Mouse (Mus musculus): ENCODE measurements around the gene Sel1l.

Gene Sel1l

DNA sequence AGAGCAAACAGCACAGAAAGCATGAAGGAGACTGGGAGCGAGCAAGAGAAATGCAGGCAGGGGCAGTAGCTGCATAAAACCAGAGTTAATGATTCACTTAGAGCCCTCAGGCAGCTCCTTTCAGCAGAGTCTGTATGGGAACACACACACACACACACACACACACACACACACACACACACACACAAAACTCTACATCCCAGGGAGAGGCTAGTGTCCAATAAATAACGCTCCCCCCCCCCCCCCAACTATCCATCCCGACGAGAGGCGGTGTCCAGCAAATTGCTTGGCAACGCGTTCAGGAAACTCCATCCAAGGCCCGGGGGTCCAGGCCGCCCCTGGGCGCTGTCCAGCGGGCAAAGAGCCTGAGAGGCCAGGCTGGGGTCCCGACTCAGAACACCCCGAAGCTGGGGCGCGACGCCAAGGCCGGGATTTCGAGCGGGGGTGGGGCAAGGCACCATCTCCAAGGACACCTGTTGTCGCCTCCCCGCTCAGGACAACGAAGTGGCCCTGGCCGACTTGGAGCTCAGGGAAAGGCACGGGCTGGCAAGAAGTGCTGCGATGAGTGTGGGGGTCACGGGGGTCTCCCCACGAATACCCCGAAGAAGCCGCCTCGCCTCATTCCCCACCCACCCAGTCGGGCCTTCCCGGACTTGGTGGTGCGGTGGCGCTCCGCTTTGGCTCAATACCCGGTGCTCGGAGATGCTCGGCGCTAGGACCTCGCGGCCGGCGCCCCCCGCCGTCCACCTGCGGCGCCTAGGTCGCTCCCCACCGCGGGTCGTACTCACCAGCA lies 70.5 kb downstream of the Sel1l start:
- peak; percentile 39 to 44 for DNase-seq (ENCODE audit: low spot score in 2 of 2)

DNA sequence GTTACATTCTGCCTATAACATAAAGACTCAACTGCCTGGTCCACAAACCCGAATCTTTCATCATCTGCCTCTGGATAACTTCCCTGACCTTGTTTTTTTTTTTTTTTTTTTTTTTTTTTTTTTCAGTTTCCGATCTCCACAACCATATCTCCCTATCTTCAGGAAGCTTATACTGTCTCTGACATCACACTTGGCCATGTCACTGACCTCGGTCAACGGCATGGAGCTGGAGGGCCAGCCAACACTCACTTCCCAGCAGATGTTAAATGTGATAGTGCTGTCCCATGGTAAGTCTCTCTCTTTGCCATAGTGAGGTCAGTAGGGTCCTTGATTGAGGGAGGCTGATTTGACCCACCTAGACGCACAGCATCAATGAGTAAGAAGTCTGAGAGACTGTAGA lies 72.6 kb downstream of the Sel1l start:
- DNase-seq (ENCODE audit: low spot score in 2 of 2): no peak

- DNase-seq (ENCODE audit: low spot score in 2 of 2): no peak
These were observed 74.1 kb downstream of the Sel1l start for GRCm38 (mm10) chr12:91774811-91775284.

- DNase-seq (ENCODE audit: low spot score in 2 of 2): no peak
These were observed 80.1 kb downstream of the Sel1l start for GRCm38 (mm10) chr12:91768871-91769270.

DNA sequence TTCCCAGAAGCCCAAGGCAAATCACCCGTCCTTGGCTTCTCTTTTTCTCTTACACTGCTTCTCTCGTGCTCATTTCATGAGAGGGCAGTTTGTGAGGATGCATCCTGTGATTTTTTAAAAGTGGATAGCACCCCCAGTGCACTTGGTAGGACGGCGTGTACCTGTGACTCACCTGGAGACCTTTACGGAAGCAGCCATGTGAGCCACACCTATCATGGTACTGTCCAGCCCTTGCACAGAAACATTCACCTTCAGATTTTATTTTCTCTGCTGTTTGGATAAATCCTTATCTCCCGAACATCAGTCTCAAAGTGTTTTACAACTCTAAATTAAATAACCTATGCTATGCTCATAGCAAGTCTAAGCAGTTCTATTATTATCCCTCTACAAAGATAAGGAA lies 80.8 kb downstream of the Sel1l start:
- DNase-seq (ENCODE audit: low spot score in 2 of 2): no peak

GRCm38 (mm10) chr12:91766338-91767107 lies 82.4 kb downstream of the Sel1l start:
- DNase-seq (ENCODE audit: low spot score in 2 of 2): peak in 1 of 2 experiments; percentile 39

GRCm38 (mm10) chr12:91765504-91765903 lies 83.5 kb downstream of the Sel1l start:
- DNase-seq (ENCODE audit: low spot score in 2 of 2): no peak

DNA sequence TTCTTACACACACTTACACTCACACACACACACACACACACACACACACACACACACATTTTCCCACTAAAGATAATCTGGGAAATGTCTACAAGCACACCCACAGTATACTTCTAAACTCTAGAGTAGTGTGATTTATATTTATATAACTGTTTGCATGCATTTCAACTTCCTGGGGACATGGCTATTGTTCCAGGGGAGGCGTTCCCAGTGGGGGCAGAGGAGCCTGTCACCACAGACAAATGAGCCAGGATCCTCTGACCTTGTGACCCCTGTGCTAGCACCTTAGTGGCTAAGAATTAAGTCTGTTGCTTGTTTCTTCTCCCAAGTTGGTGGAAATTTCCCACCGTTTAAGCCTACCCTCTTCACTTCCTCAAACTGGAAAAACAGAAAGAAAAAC lies 83.9 kb downstream of the Sel1l start:
- DNase-seq (ENCODE audit: low spot score in 2 of 2): no peak

GRCm38 (mm10) chr12:91764471-91764870 lies 84.5 kb downstream of the Sel1l start:
- no peak for DNase-seq (ENCODE audit: low spot score in 2 of 2)

- DNase-seq (ENCODE audit: low spot score in 2 of 2): no peak
These were observed 89.1 kb downstream of the Sel1l start for GRCm38 (mm10) chr12:91759836-91760235.

GRCm38 (mm10) chr12:91757854-91758562 lies 90.9 kb downstream of the Sel1l start:
- DNase-seq (ENCODE audit: low spot score in 2 of 2): no peak

DNA sequence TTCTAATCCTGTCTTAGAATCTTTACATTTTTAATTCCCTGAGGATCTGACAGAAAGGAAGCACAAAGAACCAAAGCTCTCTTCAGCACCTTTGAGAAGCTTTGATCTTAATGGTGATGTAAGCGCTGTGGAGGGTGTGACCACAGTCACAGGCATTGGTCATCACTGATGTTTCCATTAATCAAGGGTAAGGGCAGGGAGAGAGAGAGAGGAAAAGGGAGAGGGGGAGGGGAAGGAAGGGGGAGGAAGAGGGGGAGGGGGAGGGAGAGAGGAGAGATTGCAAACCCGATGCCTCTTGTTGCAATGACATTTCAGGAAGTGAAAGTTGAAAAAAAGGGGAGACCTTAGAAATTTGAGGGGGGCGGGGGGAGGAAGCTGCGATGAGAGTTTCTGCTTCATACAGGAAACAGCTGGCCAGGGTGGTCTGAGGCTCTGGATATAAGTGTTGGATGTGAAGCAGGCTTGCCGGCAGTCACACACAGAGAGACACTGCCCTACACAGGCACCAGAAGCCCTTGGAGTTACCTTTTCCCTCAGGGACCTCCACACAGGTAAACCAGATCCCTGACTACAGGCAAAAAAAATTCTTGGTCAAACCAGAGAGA lies 92.3 kb downstream of the Sel1l start:
- DNase-seq (ENCODE audit: low spot score in 2 of 2): no peak

Measured in frontal cortex, postnatal 14 days (tissue).